Mouse (Mus musculus) bone marrow, adult 2 months (tissue): ENCODE results near the gene Pawr. TPM values are rescaled to one million over a fixed set of nuclear protein-coding genes. Genes with fewer than 3 reads are reported as not detected.

Experiments
- H3K27ac ChIP-seq: fragments of 200-500 bp; 2 replicates; pipeline ENCODE4 v1.5.1; 2012; ENCODE audit warnings: low read depth, mild to moderate bottlenecking, control low read depth, inconsistent platforms, low read length; ENCODE audit not compliant: control insufficient read depth, poor library complexity, insufficient read depth
- H3K4me1 ChIP-seq: fragments of 200-500 bp; 2 replicates; pipeline ENCODE4 v1.6.1; 2011; ENCODE audit warnings: low read length; ENCODE audit not compliant: control insufficient read depth, insufficient read depth
- H3K4me3 ChIP-seq: fragments of 200-500 bp; replicated peaks from 2 replicates; pipeline ENCODE3; 2011; ENCODE audit warnings: mild to moderate bottlenecking, low read depth, low read length, control low read depth; ENCODE audit not compliant: control insufficient read depth
- CTCF ChIP-seq: fragments of 200-500 bp; IDR thresholded peaks from 2 replicates; pipeline ENCODE4 v1.5.1; 2011; ENCODE audit warnings: low read length, control low read depth; ENCODE audit not compliant: control insufficient read depth, insufficient read depth
- POLR2A ChIP-seq: fragments of 200-500 bp; IDR thresholded peaks from 2 replicates; pipeline ENCODE4 v1.6.1; 2011; ENCODE audit warnings: low read depth, mild to moderate bottlenecking, control low read depth, low read length, borderline replicate concordance; ENCODE audit not compliant: control insufficient read depth
- WGBS: fragments of 180-500 bp; shearing (Covaris S2); methylation state at CpG from one replicate; pipeline ENCODE4 v1.1.7; 2018; 5-methylcytosine and 5-hydroxymethylcytosine counted together
- polyA plus RNA-seq: library from polyadenylated mRNA; stranded (reverse); fragments of >200 nt; gene quantifications from 2 replicates; pipeline ENCODE4 v1.2.4, GENCODE M21; 2011; ENCODE audit warnings: low replicate concordance; ENCODE audit not compliant: missing spikeins, insufficient read depth, insufficient read length

Pawr gene
- polyA plus RNA-seq, 1 experiment, result 6.8 TPM

DNA sequence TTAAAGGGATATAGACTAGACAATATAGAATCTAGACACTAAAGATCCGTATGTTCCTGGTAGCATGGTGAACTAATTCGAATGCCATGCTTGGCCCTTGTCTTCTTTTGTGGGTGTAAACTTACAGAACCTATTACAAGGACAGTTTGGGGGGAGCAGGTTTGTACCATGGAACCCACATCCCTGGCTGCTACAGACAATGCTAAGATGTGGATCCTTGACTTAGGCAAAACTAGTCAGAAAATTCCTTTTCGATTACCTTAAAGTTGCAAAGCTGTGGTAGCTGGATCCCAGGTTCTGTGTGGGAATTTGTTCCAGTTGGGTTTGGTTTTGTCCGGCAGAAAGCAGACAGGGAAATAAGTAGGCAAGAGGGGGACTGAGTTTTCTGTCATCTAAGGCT is 118.5 kb downstream of the Pawr start:
- H3K4me3 ChIP-seq, result no peak overlapping the region
- no peaks in the 10 kb centered on the region for H3K4me1 ChIP-seq
- TF ChIP-seq POLR2A, result no peak
- TF ChIP-seq CTCF, result no peak
- WGBS, result 82% methylated on average over 4 of the region's 4 CpGs
- H3K27ac ChIP-seq, result no peak overlapping the region

DNA sequence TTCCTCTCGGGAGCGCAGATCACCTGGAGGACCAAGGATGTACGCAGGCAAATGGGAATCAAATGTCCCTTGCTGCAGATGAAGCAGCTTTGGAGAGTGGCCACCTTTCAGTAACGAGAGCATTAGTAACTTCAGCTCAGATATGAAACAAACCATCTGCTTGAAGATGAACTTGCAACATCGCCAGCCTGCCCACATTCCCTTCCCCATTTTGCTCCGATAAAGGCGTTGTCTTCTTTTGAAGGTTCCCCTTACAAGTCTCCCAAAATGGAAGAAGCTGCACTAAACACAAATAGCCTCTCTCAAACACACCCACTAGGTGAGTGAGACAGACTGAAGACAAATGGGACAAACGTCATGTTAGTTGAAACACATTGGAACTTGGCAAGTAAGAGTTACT is 119.6 kb downstream of the Pawr start:
- no peak for TF ChIP-seq POLR2A
- no peak for TF ChIP-seq CTCF
- no peak overlapping the region for H3K27ac ChIP-seq
- WGBS, result 67% methylated on average over 8 of the region's 8 CpGs
- H3K4me3 ChIP-seq, result no peak overlapping the region
- no peaks in the 10 kb centered on the region for H3K4me1 ChIP-seq

DNA sequence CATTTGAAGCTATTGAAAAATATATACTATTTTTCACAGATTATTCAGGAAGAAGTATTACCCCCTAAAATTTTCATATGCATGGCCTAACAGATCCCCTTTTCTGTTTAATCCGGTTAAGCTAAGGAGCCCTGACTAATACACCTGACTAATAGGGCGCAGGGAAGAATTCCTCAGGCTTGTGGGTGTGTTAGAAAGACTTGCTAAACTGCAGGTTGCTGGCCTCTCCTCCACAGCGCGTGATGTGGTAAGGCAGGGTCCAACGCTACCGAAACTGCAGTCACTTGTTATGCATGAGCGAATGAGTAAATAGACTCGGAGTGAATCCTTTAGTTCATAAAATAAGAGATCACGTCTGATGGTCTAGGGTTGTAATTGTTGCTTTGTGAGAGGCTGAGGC is 120.5 kb downstream of the Pawr start:
- WGBS, result 90% methylated on average over 9 of the region's 9 CpGs

DNA sequence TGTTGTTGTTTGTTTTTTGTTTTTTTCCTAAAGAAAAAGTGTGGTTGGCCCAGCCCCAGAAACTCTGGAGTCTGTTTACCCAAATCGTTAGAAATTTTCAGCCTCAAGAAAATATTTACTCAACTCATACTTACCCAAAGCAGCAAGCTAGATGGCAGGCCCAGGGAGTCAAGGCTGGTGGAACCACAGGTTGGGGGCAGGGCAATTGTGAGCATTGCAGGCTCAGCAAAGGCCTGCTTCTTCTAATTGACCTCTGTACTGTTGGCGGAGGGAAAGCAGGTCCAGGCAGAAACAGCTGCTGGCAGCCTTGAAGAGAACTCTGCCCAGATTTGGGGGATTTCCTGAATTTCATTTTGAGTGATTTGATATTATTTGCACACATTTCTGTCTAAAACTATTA is 121.6 kb downstream of the Pawr start:
- H3K4me3 ChIP-seq, result no peak overlapping the region
- no peak for TF ChIP-seq CTCF
- no peak for TF ChIP-seq POLR2A
- WGBS, result 67% methylated on average over 2 of the region's 2 CpGs

More for the DNA sequence above, 120.5 kb downstream of the Pawr start:
- no peak overlapping the region for H3K27ac ChIP-seq
- TF ChIP-seq POLR2A, result no peak
- no peak for TF ChIP-seq CTCF
- no peak overlapping the region for H3K4me3 ChIP-seq
- H3K4me1 ChIP-seq, result no peaks in the 10 kb centered on the region

DNA sequence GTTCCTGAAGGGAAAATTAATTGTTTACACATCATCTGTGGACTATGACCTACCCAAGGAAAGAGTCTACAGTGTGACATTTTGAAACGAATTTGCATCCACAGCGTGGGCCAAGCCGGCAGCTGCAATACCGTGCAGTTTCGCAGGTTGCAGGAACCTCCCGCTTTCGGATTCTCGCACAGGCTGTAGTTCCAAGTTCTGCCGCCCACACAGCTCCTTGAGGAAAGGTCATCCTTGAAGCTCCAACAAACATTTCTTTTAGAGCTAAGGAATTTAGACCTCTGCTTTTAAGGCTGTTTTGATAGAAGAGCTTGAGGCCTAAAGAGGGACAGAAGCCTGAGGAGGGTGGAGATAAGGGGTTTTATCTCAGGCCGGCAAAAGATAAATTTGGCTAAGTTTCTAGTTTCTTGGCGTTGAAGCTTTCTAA is 122.8 kb downstream of the Pawr start:
- H3K27ac ChIP-seq, result no peak overlapping the region
- no peaks in the 10 kb centered on the region for H3K4me1 ChIP-seq
- WGBS, result 85% methylated on average over 11 of the region's 11 CpGs
- H3K4me3 ChIP-seq, result no peak overlapping the region
- TF ChIP-seq POLR2A (no peak), CTCF (no peak)

More for the DNA sequence above, 121.6 kb downstream of the Pawr start:
- no peak overlapping the region for H3K27ac ChIP-seq
- H3K4me1 ChIP-seq, result no peaks in the 10 kb centered on the region

DNA sequence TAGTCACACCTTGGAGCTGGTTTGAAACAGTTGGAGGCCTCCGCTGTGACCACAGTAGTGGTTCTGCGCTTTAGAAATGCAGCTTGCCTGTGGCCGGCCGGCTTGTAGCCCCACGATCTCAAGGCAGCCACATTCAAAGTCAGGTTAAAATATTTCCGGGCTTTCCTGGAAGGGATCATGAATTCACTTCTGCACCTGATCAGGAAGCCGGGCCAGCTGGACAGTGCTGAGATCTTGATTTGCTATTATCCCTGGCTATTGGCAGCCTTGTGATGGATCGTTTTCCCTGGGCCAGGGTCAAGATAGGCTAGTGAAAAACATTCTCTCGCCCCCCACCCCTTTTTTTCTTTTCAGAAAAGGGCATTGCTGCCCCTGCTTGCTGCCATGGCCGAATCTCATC is 123.3 kb downstream of the Pawr start:
- Histone ChIP-seq H3K27ac (no peak overlapping the region), H3K4me1 (no peaks in the 10 kb centered on the region), H3K4me3 (no peak overlapping the region)
- WGBS, result 82% methylated on average over 10 of the region's 10 CpGs
- TF ChIP-seq CTCF (no peak), POLR2A (no peak)

DNA sequence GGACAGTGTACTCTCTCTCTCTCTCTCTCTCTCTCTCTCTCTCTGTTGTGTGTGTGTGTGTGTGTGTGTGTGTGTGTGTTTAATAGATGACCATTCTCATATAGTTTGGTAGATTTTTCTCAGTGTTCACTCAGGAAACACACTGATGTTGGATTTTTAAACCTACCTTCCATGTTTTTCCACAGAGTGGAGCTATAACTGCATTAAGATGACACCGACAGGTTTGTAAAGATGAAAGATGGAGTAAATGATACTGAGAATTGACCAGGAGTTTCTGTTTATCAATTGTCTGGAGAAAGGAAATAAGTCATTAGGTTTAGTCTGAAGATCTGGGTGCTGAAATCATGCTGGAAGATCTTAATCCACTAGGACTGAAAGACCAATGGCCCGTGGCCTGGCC is 124.0 kb downstream of the Pawr start:
- H3K27ac ChIP-seq, result no peak overlapping the region
- no peak overlapping the region for H3K4me3 ChIP-seq
- no peaks in the 10 kb centered on the region for H3K4me1 ChIP-seq
- TF ChIP-seq POLR2A (no peak), CTCF (no peak)
- 88% methylated on average over 2 of the region's 2 CpGs for WGBS

DNA sequence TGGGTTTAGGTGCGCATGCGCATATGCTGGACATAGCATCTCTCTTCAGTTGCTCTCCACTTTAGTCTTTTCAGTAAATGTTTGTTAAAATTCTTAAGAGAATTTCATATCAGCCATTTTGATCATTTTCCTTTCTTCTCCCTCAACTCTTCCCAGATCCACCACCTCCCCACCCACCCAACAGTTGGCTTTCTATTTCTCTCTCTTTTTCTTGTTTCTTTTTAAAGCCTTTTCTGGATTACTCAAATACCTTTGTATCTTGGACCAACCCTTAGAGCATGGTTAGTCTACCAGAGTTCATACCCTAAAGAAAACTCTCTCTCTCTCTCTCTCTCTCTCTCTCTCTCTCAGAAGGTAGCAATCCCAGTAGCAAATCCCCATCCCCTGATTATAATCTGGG is 125.1 kb downstream of the Pawr start:
- TF ChIP-seq POLR2A (no peak), CTCF (no peak)
- Histone ChIP-seq H3K27ac (no peak overlapping the region), H3K4me3 (no peak overlapping the region), H3K4me1 (no peaks in the 10 kb centered on the region)
- 83% methylated on average over 2 of the region's 2 CpGs for whole genome bisulfite sequencing

DNA sequence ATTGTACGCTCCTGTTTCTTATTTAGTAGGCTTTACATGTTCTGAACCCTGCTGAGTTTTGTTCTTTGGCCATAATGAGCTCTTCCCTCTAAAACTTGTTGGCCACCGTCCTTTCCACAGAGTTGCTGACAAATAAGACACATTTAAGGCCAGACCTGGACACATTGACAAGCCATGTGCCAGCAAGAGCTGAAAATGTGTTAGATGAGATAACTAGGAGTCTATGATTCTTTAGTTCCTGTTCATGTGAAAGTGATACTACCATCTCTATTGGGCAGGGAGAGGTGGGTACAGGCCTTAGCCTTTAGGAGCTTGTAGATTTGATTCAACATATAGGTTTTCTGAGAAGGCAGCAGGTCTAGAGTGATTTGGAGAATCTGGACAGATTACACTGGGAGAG is 129.9 kb downstream of the Pawr start:
- Histone ChIP-seq H3K27ac (no peak overlapping the region), H3K4me1 (no peaks in the 10 kb centered on the region), H3K4me3 (no peak overlapping the region)
- 52% methylated on average over 2 of the region's 2 CpGs for WGBS
- TF ChIP-seq POLR2A (no peak), CTCF (no peak)

Other genes with a start within 250 kb of the Pawr start
- 42.8 and 68.6 TPM in 2 replicates for gene Ppp1r12a, start 169.9 kb upstream of the Pawr start, polyA plus RNA-seq